Mouse (Mus musculus) C2C12 (cell line): ENCODE results near the gene Lrmda.

Experiments
- CTCF ChIP-seq: IDR thresholded peaks from one replicate; pipeline ENCODE4 v1.5.1; 2011; ENCODE audit not compliant: control insufficient read depth, insufficient read depth, insufficient read length
- MYOG ChIP-seq: IDR thresholded peaks from one replicate; pipeline ENCODE4 v1.6.1; 2011; ENCODE audit not compliant: control insufficient read depth, insufficient read length; ENCODE audit errors: extremely low read depth
- USF1 ChIP-seq: IDR thresholded peaks from one replicate; pipeline ENCODE4 v1.6.1; 2011; ENCODE audit warnings: low read depth, mild to moderate bottlenecking, control low read depth, moderate library complexity

GRCm38 (mm10) chr14:22017011-22017410 is 2.5 kb upstream of the Lrmda start:
- TF ChIP-seq CTCF, result no peak
- no peak for TF ChIP-seq USF1
- no peak for TF ChIP-seq MYOG
